Mouse (Mus musculus): ENCODE measurements around the gene Hspb3.

The Hspb3 gene

DNA sequence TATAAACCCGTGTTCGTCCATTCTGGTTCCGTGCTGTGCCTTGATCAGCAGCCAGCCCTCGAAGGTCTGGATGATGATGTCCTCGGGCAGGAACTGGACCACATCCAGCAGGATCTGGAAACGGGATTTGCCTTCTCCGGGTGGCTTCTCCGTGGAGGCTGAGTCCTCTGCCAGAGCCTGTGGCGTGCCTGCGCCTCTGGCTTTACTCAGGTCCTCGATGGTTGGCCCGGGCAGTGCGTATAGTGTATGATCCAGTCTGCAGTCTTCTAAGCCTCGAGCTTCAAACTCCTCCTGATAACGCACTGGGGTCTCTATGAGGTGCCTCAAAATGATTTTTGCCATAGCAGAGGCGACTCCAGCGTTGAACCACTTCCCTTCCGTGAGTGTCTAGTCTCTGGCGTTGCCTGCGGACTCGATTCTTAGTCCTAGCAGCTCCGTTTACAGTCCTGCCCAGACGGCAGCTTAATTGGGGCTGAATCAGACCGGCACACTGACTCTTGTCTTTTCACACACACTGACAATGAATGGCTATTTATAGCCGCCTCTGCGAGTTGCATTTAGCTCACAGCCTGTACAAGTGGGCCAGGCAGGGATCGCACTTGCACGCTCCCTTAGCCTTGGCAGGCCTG, at the start of gene Hspb3:
Hspb3 (minus strand) TSS at position 526 of the 629 bp plus-strand sequence.
- DNase-seq (ENCODE audit: low read depth): no peak

DNA sequence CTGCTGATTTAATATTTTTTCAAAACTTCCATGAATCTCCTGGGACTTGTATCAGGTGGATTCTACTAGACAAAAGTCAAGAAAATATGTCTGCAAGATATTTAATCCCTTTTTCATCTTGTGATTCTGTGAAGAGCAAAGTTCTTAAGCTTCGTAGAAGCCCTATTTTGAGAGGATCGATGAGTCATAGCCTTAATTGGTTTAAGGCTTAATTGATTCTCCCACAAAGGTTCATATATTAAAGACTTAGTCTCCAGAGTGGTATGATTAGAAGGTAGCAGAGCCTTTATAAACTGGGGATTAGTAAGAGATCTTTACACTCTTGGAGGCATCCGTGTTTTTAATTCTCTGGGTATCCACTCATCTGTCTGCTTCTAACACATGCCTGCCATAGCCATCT, 49.7 kb upstream of the Hspb3 start:
- no peak for DNase-seq (ENCODE audit: low read depth)

DNA sequence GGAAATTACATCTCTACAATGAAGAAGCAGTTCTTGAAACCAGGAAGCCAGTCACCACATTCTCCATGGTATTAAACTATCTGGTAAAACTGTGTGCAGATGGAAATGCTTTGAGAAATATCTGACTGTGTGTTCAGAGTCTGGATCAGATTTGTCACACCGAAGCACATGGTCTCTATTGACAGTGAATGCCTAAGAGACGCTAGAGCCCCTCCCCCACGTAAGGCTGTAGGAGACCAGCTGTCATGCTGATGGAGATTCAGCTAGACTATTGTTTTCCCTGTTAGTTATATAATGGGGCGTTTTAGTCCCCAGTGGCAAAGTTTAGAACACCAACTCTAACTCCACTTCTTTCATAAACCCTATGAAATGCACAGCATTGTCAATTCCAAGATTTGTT, 42.7 kb upstream of the Hspb3 start:
- no peak for DNase-seq (ENCODE audit: low read depth)

DNA sequence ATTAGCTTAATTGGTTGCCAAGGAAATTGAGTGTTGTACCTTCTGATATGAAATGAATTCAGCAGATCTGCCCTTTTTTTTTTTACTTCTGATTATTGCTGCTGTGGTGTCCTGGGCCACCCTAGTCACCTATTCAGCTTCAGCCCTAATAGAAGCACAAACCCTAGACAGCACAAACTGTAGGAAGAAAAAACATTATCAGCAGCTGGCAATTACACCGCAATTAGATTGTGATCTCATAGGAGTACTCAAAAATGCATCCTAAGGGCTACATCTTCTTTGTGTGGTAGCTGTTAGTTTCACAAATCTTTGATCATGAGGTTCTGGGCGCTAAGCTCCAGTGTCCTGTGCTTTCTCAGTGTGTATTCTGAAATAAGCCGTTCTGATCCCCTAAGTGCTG, 37.7 kb upstream of the Hspb3 start:
- no peak for DNase-seq (ENCODE audit: low read depth)

DNA sequence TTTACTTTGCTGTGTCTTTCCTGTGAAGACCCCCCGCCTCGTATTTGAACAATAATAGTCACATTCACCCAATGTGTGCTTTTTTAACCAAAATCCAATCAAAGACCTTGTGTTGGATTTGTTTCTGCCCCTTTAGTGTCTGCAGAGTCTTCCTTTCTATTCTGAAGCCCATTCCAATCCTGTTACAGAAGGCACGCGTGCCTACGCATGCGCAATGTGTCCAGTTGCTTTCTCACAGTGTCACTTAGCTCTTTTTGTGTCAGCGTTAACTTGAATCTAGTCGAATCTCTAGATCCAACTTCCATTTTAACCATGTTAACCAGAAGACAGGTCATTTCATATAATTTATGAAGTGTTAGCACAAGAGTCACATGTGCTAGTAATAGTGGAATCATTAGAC, 36.5 kb upstream of the Hspb3 start:
- no peak for DNase-seq (ENCODE audit: low read depth)

DNA sequence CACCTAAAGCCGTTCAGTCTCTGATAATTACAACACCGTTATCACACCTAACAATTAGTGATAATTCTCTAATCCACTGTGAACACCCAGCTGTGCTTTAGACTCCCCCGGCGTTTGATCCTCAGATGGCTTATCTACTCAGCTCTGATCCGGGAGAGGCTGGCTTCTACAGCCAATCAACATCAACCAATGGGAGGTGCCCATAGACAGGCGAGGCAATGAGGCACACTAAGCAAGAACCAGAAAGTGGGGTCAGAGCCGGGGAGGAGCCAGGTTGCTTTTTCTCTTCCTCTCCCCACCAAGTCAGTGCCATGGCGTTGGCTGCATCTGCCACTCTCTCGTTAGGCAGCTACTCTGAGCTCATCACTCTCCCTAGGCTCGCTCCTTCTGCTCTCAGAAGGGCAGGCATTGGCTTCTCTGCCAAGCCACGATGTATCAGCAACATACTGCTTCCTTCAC, 36.0 kb upstream of the Hspb3 start:
- DNase-seq (ENCODE audit: low read depth): no peak

DNA sequence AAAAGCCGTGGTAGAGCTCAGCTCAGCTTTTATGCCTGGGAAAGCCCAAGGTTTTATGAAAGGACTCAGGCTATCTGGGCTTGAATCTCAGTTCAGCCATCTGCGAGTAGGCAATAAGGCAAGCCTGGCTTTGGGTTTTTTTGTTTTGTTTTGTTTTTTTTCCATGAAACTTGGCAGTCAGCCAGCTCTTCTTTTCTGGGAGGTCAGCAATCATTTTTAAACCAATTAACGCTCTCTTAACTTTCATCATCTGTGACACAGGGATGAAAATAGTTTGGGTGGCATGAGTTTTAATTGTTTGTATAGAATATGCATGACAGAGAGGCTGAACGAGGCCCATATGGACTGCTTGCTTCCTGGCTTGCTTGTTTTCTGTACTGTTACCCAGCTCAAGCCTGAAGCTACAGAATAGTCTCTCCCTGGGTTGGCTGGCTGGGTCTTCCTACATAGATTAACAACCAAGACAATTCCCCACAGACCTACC, 33.4 kb upstream of the Hspb3 start:
- no peak for DNase-seq (ENCODE audit: low read depth)

DNA sequence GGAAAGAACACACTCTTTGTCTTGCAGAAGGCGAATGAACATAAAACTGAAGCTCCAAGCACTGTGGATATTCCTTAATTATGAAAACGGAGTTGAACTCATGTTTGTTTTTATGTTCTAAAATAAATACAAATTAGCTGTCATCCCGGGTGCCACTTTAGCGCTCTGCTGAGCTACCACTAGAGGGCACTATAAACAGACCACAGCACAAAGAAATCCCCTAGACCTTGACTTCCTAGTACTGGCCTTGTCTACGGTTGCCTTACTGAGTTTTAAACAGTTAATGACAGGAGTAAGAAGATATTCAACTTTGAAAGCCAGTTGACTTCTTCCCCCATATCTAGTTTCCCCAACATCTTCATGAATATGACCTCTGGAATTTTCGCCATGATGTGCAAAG, 29.9 kb upstream of the Hspb3 start:
- peak; percentile 26 for DNase-seq (ENCODE audit: low read depth)

DNA sequence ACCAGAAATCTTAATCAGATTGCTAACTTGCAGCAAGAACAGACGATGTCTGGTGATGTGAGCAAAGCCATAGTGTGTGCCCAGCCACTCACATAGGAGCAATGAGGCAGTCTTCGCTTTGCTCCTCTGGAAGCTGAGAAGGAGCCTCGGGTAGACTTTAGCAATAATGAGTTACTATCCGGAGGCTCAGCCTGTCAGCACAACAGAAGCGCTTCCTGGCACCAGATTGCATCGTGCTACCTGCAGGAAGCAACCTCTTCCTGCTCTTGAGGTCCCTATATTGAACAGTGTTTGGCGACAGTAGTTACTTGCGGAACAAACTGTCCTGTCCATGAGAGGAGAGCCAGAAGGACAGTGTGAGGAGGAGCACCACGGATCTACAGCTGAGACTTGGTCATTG, 28.2 kb upstream of the Hspb3 start:
- DNase-seq (ENCODE audit: low read depth): no peak

DNA sequence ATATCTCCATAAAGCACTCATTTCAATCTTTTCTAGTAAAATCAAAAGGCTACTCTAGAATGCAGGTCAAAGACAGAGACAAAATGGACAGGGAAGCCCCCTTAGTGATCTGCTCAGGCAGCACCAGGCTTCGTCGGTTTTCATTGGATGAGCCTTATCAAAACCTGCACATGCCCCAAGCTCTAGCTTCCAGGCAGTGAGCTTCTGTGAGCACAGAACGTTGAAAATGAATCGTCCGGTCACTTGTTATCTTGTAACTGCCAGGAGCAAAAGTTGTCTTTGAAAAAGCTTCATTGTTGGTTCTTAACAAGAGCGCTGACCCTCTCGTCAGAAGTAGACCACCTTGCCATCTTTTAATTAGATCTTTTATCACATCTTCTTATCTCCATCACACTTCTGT, 26.4 kb upstream of the Hspb3 start:
- no peak for DNase-seq (ENCODE audit: low read depth)

DNA sequence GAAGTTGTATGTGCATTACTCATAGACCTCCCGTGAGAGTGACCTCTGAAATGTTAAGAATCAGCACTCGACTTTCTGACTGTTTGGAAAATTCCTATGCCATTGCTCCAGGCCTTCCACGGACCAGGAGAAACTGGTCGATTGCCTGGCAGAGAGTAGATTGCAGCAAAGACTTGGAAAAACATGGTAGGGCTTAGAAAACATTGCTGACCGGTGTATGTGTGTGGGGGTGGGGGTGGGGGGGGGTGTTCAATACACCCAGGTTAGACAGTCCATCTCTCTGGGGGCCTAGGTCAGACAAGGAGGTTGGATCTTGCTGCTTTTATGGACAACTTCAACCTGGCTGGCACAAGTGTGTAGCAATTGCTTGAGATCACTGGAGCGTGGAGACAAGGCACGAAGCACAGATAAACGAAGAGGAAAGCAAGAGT, 23.2 kb upstream of the Hspb3 start:
- DNase-seq (ENCODE audit: low read depth): no peak

DNA sequence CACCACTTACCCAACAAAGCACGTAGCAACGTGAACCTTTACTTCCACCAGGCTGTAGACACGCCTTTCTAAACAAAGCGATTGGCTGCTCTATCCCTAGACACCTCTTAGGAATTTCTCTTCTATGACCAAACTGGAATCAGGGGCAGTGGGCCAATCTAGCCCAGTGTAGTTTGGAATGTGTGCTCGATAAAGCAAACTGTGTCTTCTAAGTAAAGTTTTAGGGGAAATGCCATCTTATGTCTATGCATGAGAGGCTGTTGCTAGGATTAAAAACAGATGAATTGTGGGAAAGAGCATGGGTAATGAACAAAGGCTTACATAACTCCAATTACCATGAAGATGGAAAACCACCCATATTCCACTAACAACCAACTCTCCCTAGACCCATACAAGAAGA, 19.3 kb upstream of the Hspb3 start:
- no peak for DNase-seq (ENCODE audit: low read depth)

DNA sequence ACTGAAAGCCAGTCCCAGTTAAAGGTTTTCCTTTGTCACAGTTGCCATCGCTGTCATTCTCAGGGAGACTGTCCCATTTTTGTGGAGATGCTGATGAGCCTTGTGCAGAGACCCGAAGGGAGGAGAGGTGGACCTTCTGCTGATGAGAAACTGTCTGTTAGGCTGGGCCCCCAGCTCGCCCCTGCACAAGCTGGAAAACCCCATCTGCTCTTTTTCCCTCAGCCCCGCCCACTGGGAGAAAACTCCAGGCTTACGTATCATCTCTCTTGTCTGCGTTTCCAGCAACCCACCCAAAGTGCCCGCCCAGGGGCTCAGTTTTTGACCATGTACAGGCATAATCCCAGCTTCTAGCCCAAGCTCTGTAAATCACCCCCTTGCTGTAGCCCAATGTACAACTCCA, 17.2 kb upstream of the Hspb3 start:
- DNase-seq (ENCODE audit: low read depth): no peak

DNA sequence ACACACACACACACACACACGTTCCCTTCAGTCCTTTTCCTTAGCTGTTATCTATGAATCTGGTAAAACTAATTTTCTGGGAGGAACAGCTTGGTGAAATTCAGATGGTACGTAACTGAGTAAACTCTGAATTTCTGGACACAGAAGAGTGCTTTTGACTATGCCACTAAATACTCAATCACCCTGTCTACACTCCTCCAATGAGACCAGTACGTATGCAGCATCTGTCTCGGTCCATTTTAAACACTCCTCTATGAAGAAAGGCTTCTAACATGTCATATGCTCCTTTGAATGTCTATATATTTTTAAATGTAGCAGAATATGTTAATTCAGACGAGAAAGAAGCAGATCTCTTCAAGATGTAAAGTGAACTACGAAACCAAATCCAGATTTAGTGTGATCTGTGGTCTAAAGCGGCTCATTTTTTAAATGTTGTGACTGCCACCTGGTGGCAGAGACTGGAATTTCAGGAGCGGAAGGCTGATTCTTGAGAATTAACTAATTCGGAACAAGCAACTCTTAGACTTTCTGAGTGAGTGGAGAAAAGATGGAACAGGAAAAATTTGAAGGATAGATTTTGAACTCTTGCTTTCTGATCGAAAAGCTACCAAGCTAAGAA, 6.1 kb upstream of the Hspb3 start:
- peak; percentile 62 for DNase-seq (ENCODE audit: low read depth)

DNA sequence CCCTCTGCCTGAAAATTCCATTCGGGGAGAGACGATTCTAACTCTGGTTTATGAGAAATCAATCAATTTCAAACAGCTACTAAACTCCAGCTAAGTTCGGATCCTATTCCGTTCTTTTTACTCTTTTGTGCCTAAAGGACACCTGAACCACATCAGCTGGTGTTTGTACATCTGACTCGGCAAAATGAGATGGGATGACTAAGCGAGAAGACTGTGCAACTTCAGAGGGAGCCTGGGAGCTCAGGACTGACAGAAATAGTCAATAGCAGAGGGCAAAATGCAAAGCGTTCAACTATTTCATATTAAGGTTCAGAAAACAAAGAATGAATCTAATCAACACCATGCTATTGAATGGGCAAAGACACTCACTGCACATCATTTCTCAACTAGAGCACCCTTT, 407 bp upstream of the Hspb3 start:
- no peak for DNase-seq (ENCODE audit: low read depth)

DNA sequence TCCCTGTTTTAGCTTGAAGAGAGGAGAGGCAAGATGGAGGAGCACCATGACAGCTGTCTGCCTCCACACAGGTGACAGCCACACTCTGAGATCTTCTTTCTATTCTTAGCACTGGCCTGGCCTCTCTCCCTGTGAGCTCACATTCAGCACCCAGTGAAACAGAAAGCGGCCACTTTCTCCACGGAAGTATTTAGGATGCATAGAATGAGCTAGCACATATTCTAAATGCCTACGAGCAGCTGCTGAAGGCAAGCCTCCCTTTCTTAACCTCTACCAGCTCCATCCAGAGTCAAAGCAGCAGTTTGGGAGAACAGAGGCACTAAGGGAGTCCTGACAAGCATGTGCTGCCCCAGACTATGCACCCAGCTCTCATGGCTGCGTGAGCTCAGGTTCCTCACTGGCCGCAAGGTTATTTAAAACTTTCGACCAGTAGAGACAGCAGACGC, 1.6 kb downstream of the Hspb3 start:
- no peak for DNase-seq (ENCODE audit: low read depth)

DNA sequence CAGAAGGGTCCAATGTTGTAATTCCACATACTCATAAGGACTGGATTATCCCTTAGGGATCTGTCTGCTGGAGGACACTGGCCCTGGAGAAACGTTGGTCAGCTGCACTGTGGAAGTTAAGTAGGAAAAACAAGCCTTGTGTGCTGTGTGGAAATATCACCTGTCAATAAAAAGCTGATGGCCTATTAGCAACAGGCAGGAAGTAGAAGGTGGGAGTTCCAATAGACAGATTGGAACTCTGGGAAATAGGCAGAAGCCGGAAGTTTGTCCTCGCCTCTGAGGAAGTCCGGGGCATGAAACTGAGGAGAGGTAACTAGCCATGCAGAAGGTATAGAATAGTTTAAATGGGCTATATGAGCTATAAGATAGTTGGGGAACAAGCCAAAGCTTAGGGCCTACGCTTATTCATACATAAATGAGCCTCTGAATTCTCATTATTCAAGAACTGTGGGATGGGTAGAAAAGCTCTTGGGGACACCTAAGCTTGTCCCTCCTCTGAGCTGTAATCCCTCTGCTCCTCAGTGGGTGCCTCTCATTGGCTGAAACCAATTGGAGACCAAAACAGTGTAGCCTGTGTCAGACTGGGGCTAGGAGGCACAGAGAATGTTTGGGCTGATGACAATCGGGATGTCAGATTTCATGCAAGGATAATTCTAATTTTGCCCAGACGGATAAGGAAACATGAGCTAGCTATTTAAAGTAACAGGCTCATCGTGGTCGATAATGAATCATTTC, 2.7 kb downstream of the Hspb3 start:
- DNase-seq (ENCODE audit: low read depth): no peak

DNA sequence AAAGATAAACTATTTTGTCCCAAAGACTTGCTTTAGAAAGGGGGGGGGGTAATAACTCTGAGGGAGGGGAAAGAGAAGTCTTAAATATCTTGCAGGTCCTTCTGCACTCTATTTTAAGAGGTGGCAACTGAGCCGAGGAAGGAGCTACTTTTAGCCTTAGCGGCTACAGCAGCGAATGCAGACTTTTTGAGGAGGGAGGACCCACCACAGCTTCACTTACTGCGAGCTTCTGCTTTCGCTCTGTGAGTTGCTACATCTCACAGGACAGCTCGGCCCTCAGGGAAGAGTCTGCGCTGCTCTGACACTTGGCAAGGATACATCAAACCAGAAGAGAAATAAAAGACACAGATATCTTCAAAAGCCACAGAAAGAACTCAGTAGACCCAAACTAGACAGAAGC, 6.3 kb downstream of the Hspb3 start:
- no peak for DNase-seq (ENCODE audit: low read depth)

DNA sequence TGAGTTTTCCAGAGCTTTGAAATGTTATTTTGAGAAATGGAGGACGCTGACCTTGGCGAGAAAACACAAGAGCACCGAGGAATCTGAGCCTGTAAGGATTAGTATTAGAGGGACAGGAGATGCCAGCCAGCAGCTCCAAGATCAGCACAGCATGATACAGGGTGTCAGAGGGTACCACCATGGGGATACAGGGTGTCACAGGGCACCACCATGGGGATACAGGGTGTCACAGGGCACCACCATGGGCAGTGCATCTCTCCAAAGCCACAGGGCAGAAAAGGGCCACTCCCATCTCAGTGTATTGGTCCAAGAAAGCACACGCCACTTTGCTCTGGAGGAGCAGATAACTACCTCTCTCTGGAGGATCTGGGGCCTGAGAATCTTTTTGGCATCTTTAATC, 6.8 kb downstream of the Hspb3 start:
- DNase-seq (ENCODE audit: low read depth): no peak

DNA sequence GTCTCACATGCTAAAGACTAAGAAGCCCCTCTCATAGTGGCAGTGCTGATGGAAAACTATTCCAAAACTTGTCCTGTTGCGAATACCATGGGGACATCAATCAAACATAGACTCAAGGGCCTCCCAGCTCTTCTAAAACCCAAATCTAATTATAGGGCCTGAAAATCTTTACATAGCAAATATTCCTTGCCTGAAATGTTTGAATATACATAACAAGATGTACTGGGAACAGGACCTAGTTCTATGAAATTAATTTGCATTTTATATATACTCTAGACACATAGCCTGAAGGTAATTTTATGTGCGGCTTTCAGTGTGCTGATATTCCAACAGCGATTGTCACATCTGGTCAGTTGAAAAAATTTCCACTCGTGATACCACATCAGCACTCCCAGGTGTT, 8.0 kb downstream of the Hspb3 start:
- DNase-seq (ENCODE audit: low read depth): no peak

DNA sequence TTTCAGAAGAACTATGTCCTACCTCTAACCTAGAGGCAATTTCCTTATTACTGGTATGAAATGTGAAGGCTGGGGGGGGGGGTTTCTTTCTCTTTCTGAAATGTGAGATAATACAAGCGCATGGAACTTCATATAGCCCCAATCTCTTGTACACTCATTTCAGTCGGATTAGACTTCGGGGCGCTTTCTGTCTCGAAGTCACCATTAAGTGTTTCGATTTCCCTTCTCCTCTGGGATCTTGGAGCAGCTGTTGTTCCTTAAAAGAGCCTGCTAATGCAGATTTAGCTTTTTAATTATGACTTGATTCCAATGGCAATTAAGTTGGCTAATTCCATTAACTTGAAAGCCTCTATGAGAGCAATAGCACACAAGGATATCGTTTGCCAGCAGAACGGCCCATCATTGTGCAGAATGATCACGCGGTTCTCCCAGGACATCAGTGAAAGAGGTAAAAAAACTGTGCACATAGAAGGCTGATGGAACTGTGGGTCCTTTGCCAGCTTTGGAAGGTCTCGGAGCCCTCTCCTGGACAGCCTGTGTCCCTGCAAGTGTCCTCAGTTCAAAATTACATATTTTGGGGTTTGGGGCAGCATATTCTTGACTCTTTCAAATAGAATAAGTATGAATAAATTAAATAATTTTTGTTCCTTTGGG, 22.4 kb downstream of the Hspb3 start:
- DNase-seq (ENCODE audit: low read depth): no peak

DNA sequence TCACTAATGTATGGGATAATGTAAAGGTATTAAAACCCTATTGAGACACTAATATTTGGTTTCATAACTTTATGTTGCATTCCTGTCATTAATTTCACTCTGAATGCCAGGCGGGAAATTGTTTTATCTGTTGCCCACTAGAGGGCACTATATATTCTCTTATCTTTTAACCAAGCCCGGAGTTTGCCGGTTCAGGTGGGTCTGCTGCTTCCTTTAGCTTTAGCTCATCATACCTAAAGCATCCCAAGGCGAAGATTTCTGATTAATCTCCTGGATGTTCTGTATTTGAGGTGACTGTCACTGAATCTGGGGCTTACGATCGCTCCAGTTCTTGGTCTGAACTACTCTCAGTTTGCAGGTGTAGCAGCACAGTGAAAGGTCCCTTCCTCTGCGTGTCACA, 24.6 kb downstream of the Hspb3 start:
- no peak for DNase-seq (ENCODE audit: low read depth)

DNA sequence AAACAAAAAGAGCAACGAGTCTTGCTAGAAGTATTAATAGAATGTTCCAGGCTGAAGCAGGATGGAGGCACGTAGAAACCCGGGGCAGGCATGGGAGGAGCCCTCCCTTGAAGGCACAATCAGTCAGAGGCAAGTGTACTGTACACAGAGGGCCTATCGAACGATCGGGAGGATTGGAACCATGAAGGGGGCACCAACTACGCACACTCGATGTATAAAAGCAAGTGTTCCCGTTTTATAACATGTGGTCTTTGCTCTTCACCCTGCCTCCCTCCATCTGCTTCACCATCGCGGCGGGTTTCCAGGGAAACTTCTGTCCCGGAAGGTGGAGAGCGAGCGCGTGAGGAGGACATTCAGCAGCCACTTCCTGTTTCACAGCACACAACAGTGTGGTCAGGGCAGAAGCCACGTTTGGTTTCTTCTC, 27.7 kb downstream of the Hspb3 start:
- DNase-seq (ENCODE audit: low read depth): no peak

Measured in c-Kit-positive CD71-negative TER-119-negative erythroid progenitor cells, embryonic 14.5 days (primary cell).